Mouse (Mus musculus): ENCODE data around the gene Prkaa1. TPM values are rescaled to one million over a fixed set of nuclear protein-coding genes. Genes with fewer than 3 reads are reported as not detected.
A peak's percentile ranks its signal among the peaks of the same experiment; 100 is the strongest.

The Prkaa1 gene
- polyA plus RNA-seq, 1 experiment from 2014 or later: 22.3 TPM

DNA sequence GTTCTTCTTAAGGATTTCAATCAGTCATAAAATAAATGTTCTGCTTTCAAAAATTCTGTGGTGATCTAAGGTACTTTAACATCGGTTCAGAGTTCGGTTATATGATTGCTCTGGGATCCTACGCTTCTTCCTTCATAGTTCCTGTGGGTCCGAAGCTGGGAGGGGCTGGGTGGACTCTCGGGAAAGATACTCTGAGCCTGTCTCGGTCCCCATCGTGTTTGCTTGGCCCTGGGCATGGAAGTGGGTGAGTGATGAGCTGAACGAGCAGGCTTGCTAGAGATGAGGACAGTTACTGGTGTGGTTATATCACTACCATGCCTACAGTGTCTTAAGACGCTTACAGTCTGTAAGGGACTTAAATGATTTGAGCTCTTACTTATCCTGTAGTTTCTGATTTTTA lies 25.0 kb upstream of the Prkaa1 start:
- Histone ChIP-seq H3K4me3 (ENCODE audit: low read depth, low read length) (no peak overlapping the region), H3K27me3 (ENCODE audit: insufficient read depth, low read length) (no peaks in the 10 kb centered on the region), H3K9ac (no peak overlapping the region), H3K36me3 (ENCODE audit: insufficient read depth) (peaks cover 58% of the 10 kb centered on the region), H3K4me2 (peak overlapping the region; percentile 15; the same call in 1 of the 2 replicates), H3K9me3 (ENCODE audit: low read depth, low read length) (no peaks in the 10 kb centered on the region), H3K27ac (ENCODE audit: low read depth) (no peak overlapping the region), H3K4me1 (ENCODE audit: insufficient read depth) (no peaks in the 10 kb centered on the region)
- DNase-seq (no peak), ATAC-seq (ENCODE audit: insufficient read depth) (no peak)
- no peak for TF ChIP-seq CTCF (IDR thresholded peaks at IDR 0.05; ENCODE audit: low read depth)
- WGBS: 84% methylated on average over 9 of the region's 9 CpGs

DNA sequence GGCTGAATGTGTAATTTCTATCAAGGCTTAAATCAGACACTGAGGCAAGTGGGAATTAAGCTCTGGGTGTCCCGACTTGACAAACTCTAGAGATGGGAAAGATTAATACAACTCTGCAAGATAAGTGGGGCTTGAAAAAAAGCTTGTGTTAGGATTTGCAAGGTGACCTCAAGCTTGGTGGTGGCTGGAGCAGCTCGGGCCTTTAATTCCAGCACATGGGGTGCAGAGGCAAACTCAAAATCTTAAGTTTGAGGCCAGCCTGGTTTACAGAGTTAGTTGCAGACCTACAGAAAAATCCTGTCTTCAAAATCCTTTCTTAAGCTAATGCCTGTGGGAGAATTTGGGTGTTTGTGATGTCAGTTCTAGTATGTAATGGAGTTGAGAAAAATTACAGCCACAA lies 24.5 kb upstream of the Prkaa1 start:
- ATAC-seq (ENCODE audit: insufficient read depth): no peak
- no peak for TF ChIP-seq CTCF (IDR thresholded peaks at IDR 0.05; ENCODE audit: low read depth)
- WGBS: 87% methylated on average over 2 of the region's 2 CpGs
- no peaks in the 10 kb centered on the region for H3K9me3 ChIP-seq (ENCODE audit: low read depth, low read length)
- no peak overlapping the region for H3K4me3 ChIP-seq (ENCODE audit: low read depth, low read length)
- no peak overlapping the region for H3K9ac ChIP-seq
- H3K4me1 ChIP-seq (ENCODE audit: insufficient read depth): no peaks in the 10 kb centered on the region
- peaks cover 59% of the 10 kb centered on the region for H3K36me3 ChIP-seq (ENCODE audit: insufficient read depth)
- no peak overlapping the region for H3K27ac ChIP-seq (ENCODE audit: low read depth)
- no peak overlapping the region for H3K4me2 ChIP-seq
- H3K27me3 ChIP-seq (ENCODE audit: insufficient read depth, low read length): no peaks in the 10 kb centered on the region
- no peak for DNase-seq

DNA sequence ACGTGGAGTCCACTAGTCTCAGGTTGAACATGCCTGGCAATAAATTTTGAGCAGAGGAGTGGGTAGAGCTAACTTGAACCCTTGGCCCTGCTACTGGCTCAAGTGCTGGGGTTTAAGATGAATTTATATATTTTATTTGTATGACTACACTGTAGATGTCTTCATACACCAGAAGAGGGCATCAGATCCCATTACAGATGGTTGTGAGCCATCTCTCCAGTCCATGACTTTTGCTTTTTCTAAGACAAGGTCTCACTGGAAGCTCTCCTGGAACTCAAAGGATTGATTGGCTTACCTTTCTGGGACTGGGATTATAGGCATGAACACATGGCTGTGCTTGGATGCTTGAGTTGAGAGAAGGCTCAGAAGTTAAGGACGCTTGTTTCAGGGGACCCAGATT lies 24.0 kb upstream of the Prkaa1 start:
- no peak for DNase-seq

DNA sequence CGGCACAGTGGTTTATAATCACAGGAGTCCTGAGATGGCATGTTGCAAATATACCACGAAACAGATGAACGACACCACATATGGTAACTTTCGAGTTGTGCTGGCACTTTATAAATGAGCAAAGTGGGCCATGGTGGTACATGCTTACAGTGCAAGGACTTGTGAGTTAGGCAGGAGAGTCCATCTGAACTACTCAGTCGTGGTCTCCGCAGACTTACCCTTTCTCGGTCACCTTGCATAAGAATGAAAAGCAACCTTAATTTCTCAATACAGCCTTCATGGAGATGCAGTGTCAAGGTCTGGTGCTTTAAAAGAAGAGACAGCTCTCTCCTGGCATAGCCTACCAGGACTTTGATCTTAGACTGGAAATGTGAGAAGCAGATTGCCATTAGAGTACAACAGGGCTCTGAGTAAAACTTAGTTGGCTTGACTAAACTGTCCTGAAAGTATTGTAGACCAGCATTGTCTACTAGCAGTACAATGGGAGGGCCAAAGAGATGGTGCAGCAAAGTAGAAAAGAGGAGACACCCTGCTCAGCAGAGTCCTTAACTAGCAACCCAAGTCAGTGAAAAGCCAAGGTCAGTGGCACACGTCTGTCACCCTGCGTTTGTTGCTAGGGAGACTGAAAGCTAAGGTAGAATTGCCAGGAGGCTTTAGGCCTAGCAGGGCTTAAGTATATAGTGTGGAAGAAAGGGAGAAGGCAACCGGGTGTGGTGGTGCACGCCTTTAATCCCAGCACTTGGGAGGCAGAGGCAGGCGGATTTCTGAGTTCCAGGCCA lies 21.9 kb upstream of the Prkaa1 start:
- H3K4me2 ChIP-seq: no peak overlapping the region
- H3K36me3 ChIP-seq (ENCODE audit: insufficient read depth): peaks cover 68% of the 10 kb centered on the region
- H3K9me3 ChIP-seq (ENCODE audit: low read depth, low read length): no peaks in the 10 kb centered on the region
- no peak overlapping the region for H3K9ac ChIP-seq
- no peak for DNase-seq
- 84% methylated on average over 12 of the region's 12 CpGs for WGBS
- no peaks in the 10 kb centered on the region for H3K4me1 ChIP-seq (ENCODE audit: insufficient read depth)
- no peak overlapping the region for H3K4me3 ChIP-seq (ENCODE audit: low read depth, low read length)
- no peaks in the 10 kb centered on the region for H3K27me3 ChIP-seq (ENCODE audit: insufficient read depth, low read length)
- ATAC-seq (ENCODE audit: insufficient read depth): no peak; the same call in 1 of the 2 replicates
- H3K27ac ChIP-seq (ENCODE audit: low read depth): no peak overlapping the region
- TF ChIP-seq CTCF (IDR thresholded peaks at IDR 0.05; ENCODE audit: low read depth): no peak

More for the DNA sequence above, 24.0 kb upstream of the Prkaa1 start:
- H3K27me3 ChIP-seq (ENCODE audit: insufficient read depth, low read length): no peaks in the 10 kb centered on the region
- no peak overlapping the region for H3K9ac ChIP-seq
- H3K36me3 ChIP-seq (ENCODE audit: insufficient read depth): peaks cover 64% of the 10 kb centered on the region
- no peak overlapping the region for H3K4me3 ChIP-seq (ENCODE audit: low read depth, low read length)
- TF ChIP-seq CTCF (IDR thresholded peaks at IDR 0.05; ENCODE audit: low read depth): 0 out of 2 replicates have a peak, but pooled peaks have one; percentile 6
- no peak overlapping the region for H3K27ac ChIP-seq (ENCODE audit: low read depth)
- no peak for ATAC-seq (ENCODE audit: insufficient read depth)
- H3K4me2 ChIP-seq: no peak overlapping the region
- H3K4me1 ChIP-seq (ENCODE audit: insufficient read depth): no peaks in the 10 kb centered on the region
- WGBS: 88% methylated on average over 2 of the region's 2 CpGs
- H3K9me3 ChIP-seq (ENCODE audit: low read depth, low read length): no peaks in the 10 kb centered on the region

DNA sequence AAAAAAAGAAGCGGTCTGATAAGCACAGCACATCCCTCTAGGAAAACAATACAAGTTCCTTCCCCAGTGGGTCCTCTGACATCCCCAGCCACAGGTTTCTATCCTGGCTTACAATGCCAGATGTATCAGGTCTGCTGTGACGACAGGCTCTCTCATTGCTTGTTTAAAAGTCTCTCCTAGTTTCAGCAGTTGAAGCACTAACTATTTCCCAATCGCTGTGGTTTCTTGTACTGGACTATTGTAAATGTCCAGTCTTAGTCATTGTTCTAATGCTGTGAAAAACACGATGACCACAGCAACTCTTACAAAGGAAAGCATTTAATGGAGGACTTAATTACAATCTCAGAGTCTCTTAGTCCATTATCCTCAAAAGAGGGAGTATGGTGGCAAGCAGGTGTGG lies 17.2 kb upstream of the Prkaa1 start:
- no peak for ATAC-seq (ENCODE audit: insufficient read depth)
- no peak overlapping the region for H3K4me3 ChIP-seq (ENCODE audit: low read depth, low read length)
- no peaks in the 10 kb centered on the region for H3K27me3 ChIP-seq (ENCODE audit: insufficient read depth, low read length)
- no peak for DNase-seq
- H3K27ac ChIP-seq (ENCODE audit: low read depth): no peak overlapping the region
- H3K36me3 ChIP-seq (ENCODE audit: insufficient read depth): peaks cover 27% of the 10 kb centered on the region
- H3K4me1 ChIP-seq (ENCODE audit: insufficient read depth): no peaks in the 10 kb centered on the region
- 68% methylated on average over 4 of the region's 4 CpGs for WGBS
- H3K9me3 ChIP-seq (ENCODE audit: low read depth, low read length): no peaks in the 10 kb centered on the region
- no peak for TF ChIP-seq CTCF (IDR thresholded peaks at IDR 0.05; ENCODE audit: low read depth)
- no peak overlapping the region for H3K9ac ChIP-seq
- no peak overlapping the region for H3K4me2 ChIP-seq

DNA sequence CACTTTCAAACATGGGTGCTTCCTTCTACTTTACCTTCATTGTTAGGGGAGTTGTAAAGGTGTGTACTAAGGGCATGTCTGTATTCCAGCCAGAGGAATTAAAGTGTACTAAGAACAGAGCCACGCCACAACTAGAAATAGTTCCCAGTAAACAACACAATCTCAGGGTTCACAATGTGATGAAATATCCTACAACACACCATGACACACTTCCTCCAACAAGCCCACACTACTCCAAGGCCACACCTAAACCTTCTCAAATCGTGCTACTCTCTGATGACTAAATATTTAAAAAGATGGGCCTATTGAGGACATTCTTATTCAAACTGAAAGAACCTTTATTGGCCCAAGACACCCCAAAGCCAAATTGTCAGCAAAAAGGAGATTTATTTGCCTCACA lies 16.2 kb upstream of the Prkaa1 start:
- H3K27ac ChIP-seq (ENCODE audit: low read depth): no peak overlapping the region
- H3K36me3 ChIP-seq (ENCODE audit: insufficient read depth): peaks cover 20% of the 10 kb centered on the region
- no peak for DNase-seq
- 79% methylated on average over 2 of the region's 2 CpGs for WGBS
- no peak overlapping the region for H3K4me2 ChIP-seq
- ATAC-seq (ENCODE audit: insufficient read depth): no peak
- no peaks in the 10 kb centered on the region for H3K4me1 ChIP-seq (ENCODE audit: insufficient read depth)
- no peaks in the 10 kb centered on the region for H3K27me3 ChIP-seq (ENCODE audit: insufficient read depth, low read length)
- no peak overlapping the region for H3K9ac ChIP-seq
- no peak overlapping the region for H3K4me3 ChIP-seq (ENCODE audit: low read depth, low read length)
- TF ChIP-seq CTCF (IDR thresholded peaks at IDR 0.05; ENCODE audit: low read depth): no peak
- H3K9me3 ChIP-seq (ENCODE audit: low read depth, low read length): no peaks in the 10 kb centered on the region

DNA sequence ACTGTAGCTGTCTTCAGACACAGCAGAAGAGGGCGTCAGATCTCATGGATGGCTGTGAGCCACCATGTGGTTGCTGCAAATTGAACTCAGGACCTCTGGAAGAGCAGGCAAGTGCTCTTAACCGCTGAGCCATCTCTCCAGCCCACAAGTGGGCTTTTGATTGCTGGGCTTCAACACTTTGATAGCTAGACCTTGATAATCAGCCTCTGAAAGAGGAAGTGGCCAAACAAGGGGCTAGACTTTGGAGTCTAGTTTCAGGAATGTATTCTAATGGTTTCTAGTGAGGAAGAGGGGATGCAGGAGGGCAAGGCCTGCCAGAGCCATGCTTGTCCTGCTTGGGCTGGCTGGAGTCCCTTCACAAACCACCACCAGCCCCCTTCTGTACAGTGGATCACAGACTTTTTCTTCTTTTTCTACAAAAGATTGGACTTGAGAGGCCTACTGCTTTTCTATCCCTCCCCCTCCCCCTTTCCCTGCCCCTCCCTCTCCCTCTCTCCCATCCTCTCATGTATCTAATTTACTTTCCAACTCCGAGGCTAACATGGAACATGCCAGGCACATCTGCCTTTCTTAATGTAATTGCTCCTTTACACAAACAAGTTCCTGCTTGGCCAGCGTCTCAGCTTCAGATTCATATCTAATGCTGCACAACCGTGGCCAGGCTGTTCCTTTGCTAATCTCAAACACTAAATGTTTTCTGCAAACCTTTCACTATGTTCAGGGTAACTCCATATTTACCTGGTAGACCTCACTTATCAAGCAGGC lies 15.3 kb upstream of the Prkaa1 start:
- Histone ChIP-seq H3K4me3 (ENCODE audit: low read depth, low read length) (no peak overlapping the region), H3K27ac (ENCODE audit: low read depth) (no peak overlapping the region), H3K27me3 (ENCODE audit: insufficient read depth, low read length) (no peaks in the 10 kb centered on the region), H3K36me3 (ENCODE audit: insufficient read depth) (peaks cover 12% of the 10 kb centered on the region; the same call in 1 of the 2 replicates), H3K9ac (no peak overlapping the region), H3K4me1 (ENCODE audit: insufficient read depth) (no peaks in the 10 kb centered on the region), H3K4me2 (no peak overlapping the region), H3K9me3 (ENCODE audit: low read depth, low read length) (no peaks in the 10 kb centered on the region)
- no peak for DNase-seq
- TF ChIP-seq CTCF (IDR thresholded peaks at IDR 0.05; ENCODE audit: low read depth): no peak
- 43% methylated on average over 5 of the region's 5 CpGs for WGBS
- no peak for ATAC-seq (ENCODE audit: insufficient read depth)

Data from lung, embryonic 14.5 days (tissue).